18 mouse cellular contexts compared by ENCODE assay signal in genomic region chr4:89368850-89369524, GRCm38 (mm10). TPM values are rescaled to one million over a fixed set of nuclear protein-coding genes. Genes with fewer than 3 reads are reported as not detected.
A peak's percentile ranks its signal among the peaks of the same experiment; 100 is the strongest.
DNase-seq lines count a peak whose midpoint lies in the region; ATAC-seq and TF ChIP-seq lines count a peak whose summit lies in the region.
"Had no signal": no experiment of that assay in that cellular context is flagged by ENCODE, and none has a peak within 500 bp of the region (broad histone marks: within the 10 kb centered on the region; RNA-seq: fewer than 3 reads in every experiment).

No protein-coding gene starts in this region.

- no peak overlapping the region for H3K9ac ChIP-seq in hindbrain, postnatal 0 days (replicated peaks; ENCODE audit: low read length)
- H3K9ac ChIP-seq in hindbrain, embryonic 12.5 days: no peak overlapping the region
- H3K9ac ChIP-seq: embryonic facial prominence, embryonic 12.5 days; hindbrain, embryonic 13.5 days; neural tube, embryonic 13.5 days had no signal

- TF ChIP-seq CTCF in hindbrain, postnatal 0 days (IDR thresholded peaks at IDR 0.05; ENCODE audit: low read depth): no peak
- no peak for TF ChIP-seq CTCF in bone marrow macrophage, adult 2 months (IDR thresholded peaks at IDR 0.05; ENCODE audit: low read depth, low read length)
- no peak for TF ChIP-seq CTCF in kidney, adult 2 months (conservative IDR thresholded peaks at IDR 0.05; ENCODE audit: insufficient read depth, insufficient read length, low read depth, low read length)

- H3K9me3 ChIP-seq in hindbrain, postnatal 0 days (ENCODE audit: low read length): no peaks in the 10 kb centered on the region
- H3K9me3 ChIP-seq in hindbrain, embryonic 12.5 days (replicated peaks): no peaks in the 10 kb centered on the region
- H3K9me3 ChIP-seq: embryonic facial prominence, embryonic 12.5 days; hindbrain, embryonic 13.5 days; neural tube, embryonic 13.5 days had no signal

- TF ChIP-seq POLR2A in bone marrow macrophage, adult 2 months (IDR thresholded peaks at IDR 0.05; ENCODE audit: borderline replicate concordance, low read depth, low read length): no peak
- no peak for TF ChIP-seq POLR2A in kidney, adult 2 months (IDR thresholded peaks at IDR 0.05; ENCODE audit: low read depth, low read length)

- H3K4me2 ChIP-seq in hindbrain, postnatal 0 days (ENCODE audit: low read depth, low read length): 0 out of 2 replicates have a peak overlapping the region, but pooled peaks have one; percentile 7
- no peak overlapping the region for H3K4me2 ChIP-seq in hindbrain, embryonic 12.5 days (replicated peaks)
- H3K4me2 ChIP-seq: embryonic facial prominence, embryonic 12.5 days; hindbrain, embryonic 13.5 days; neural tube, embryonic 13.5 days had no signal

- H3K36me3 ChIP-seq in hindbrain, postnatal 0 days (ENCODE audit: insufficient read depth, low read length): no peaks in the 10 kb centered on the region
- H3K36me3 ChIP-seq in hindbrain, embryonic 12.5 days: no peaks in the 10 kb centered on the region
- no peaks in the 10 kb centered on the region for H3K36me3 ChIP-seq in kidney, adult 2 months (ENCODE audit: control insufficient read depth, insufficient read depth, low read length)
- H3K36me3 ChIP-seq: embryonic facial prominence, embryonic 12.5 days; hindbrain, embryonic 13.5 days; neural tube, embryonic 13.5 days had no signal

- no peak overlapping the region for H3K4me3 ChIP-seq in hindbrain, postnatal 0 days (ENCODE audit: low read length)
- no peak overlapping the region for H3K4me3 ChIP-seq in hindbrain, embryonic 12.5 days
- H3K4me3 ChIP-seq in bone marrow macrophage, adult 2 months (ENCODE audit: insufficient read depth, low read length): peak overlapping the region; percentile 0
- no peak overlapping the region for H3K4me3 ChIP-seq in kidney, adult 2 months (ENCODE audit: insufficient read depth, low read depth, low read length)
- H3K4me3 ChIP-seq: embryonic facial prominence, embryonic 12.5 days; hindbrain, embryonic 13.5 days; neural tube, embryonic 13.5 days had no signal

- peak; percentile 53 for DNase-seq in hindbrain, postnatal 0 days (ENCODE audit: low spot score)
- peak; percentile 12 for DNase-seq in CD4-positive helper T cell, adult 2 months (ENCODE audit: low read depth, low spot score)
- peak; percentile 30 for DNase-seq in induced T-regulatory cell, adult 2 months (ENCODE audit: low read depth)
- DNase-seq in kidney, adult 2 months: no peak
- DNase-seq in frontal cortex, postnatal 25 days (ENCODE audit: low spot score in 2 of 2): no peak
- DNase-seq: adrenal gland, postnatal 36 days; cerebellum, adult 18-20 months; heart, adult 18-20 months; kidney, adult 8-10 months; liver; lung, adult 18-20 months; lung, postnatal 36 days had no signal

- H3K4me1 ChIP-seq in hindbrain, postnatal 0 days (ENCODE audit: insufficient read depth, low read length): no peaks in the 10 kb centered on the region
- H3K4me1 ChIP-seq in hindbrain, embryonic 12.5 days: no peaks in the 10 kb centered on the region
- H3K4me1 ChIP-seq in bone marrow macrophage, adult 2 months (ENCODE audit: control insufficient read depth, insufficient read depth, low read length): peaks cover 25% of the 10 kb centered on the region
- no peaks in the 10 kb centered on the region for H3K4me1 ChIP-seq in kidney, adult 2 months (ENCODE audit: control insufficient read depth, insufficient read depth, low read length)
- H3K4me1 ChIP-seq: embryonic facial prominence, embryonic 12.5 days; hindbrain, embryonic 13.5 days; neural tube, embryonic 13.5 days had no signal

- no peak overlapping the region for H3K27ac ChIP-seq in hindbrain, postnatal 0 days
- no peak overlapping the region for H3K27ac ChIP-seq in hindbrain, embryonic 12.5 days
- H3K27ac ChIP-seq in bone marrow macrophage, adult 2 months (ENCODE audit: insufficient read depth, low read depth, low read length): no peak overlapping the region
- H3K27ac ChIP-seq in kidney, adult 2 months (ENCODE audit: insufficient read depth, low read depth, low read length): no peak overlapping the region
- H3K27ac ChIP-seq: embryonic facial prominence, embryonic 12.5 days; hindbrain, embryonic 13.5 days; neural tube, embryonic 13.5 days had no signal

- H3K27me3 ChIP-seq in hindbrain, postnatal 0 days (ENCODE audit: insufficient read depth, low read length): no peaks in the 10 kb centered on the region
- H3K27me3 ChIP-seq in hindbrain, embryonic 12.5 days: no peaks in the 10 kb centered on the region
- H3K27me3 ChIP-seq in kidney, adult 2 months (replicated peaks; ENCODE audit: control insufficient read depth, insufficient read depth, low read length): no peaks in the 10 kb centered on the region
- H3K27me3 ChIP-seq: embryonic facial prominence, embryonic 12.5 days; hindbrain, embryonic 13.5 days; neural tube, embryonic 13.5 days had no signal

- 46% methylated on average over 12 of the region's 12 CpGs for WGBS in hindbrain, postnatal 0 days
- 85% methylated on average over 12 of the region's 12 CpGs for WGBS in hindbrain, embryonic 12.5 days
- WGBS in kidney, adult 2 months: 75% methylated on average over 12 of the region's 12 CpGs

- ATAC-seq in hindbrain, postnatal 0 days: peak; percentile 74; the same call in 1 of the 2 replicates
- ATAC-seq in hindbrain, embryonic 12.5 days (ENCODE audit: low FRiP score): no peak
- ATAC-seq: midbrain, embryonic 16.5 days had no signal

RNA-seq across cellular contexts. Expression of gene Cdkn2b, which starts 58.1 kb away (rescaled TPM):
- 3.4 and 5.7 TPM in 2 replicates for total RNA-seq in hindbrain, postnatal 0 days (2014; rRNA removed)
- polyA plus RNA-seq in hindbrain, postnatal 0 days (2015; fragmentation: Nextera tagmentation; extraction: Ambion mirVana): 2.3 TPM in 2 replicates
- polyA plus RNA-seq in hindbrain, embryonic 12.5 days (2016; fragmentation: Nextera tagmentation; extraction: Ambion mirVana): 1.1 and 1.5 TPM in 2 replicates
- not detected in 2 replicates for polyA plus RNA-seq in bone marrow macrophage, adult 2 months (2012; ENCODE audit: insufficient read depth, insufficient read length, missing spikeins)
- 5.1 and 7.2 TPM in 2 replicates for polyA plus RNA-seq in kidney, adult 2 months (2012; rRNA removed)

Comparison
In these comparisons a context has a peak if more than half of its experiments do, and no peak if none do; other contexts are left out.
1. DNase-seq: peak in hindbrain, postnatal 0 days (single experiment), CD4-positive helper T cell, adult 2 months (single experiment) and induced T-regulatory cell, adult 2 months (single experiment); none in kidney, adult 2 months (single experiment) and frontal cortex, postnatal 25 days (0 of 2).